Mouse (Mus musculus) large intestine, adult 2 months (tissue): ENCODE measurements around the gene Lilr4b. TPM values are rescaled to one million over a fixed set of nuclear protein-coding genes. Genes with fewer than 3 reads are reported as not detected.
"Not testable (repeated sequence)": the region's sequence is repeated elsewhere in the genome, so short reads cannot be mapped to it uniquely, and the experiment has no call there.

Source experiments
- DNase-seq: peaks from one replicate; pipeline ENCODE4 v3.0.0-alpha.2; 2012; ENCODE audit warnings: low read depth, low spot score
- WGBS: fragments of 180-500 bp; shearing (Covaris S2); methylation state at CpG from one replicate; pipeline ENCODE4 v1.1.7; 2018; 5-methylcytosine and 5-hydroxymethylcytosine counted together
- polyA plus RNA-seq: library from polyadenylated mRNA; depleted of rRNA; stranded (reverse); fragments of >200 nt; gene quantifications from 2 replicates; pipeline ENCODE4 v1.2.3, GENCODE M21; 2012; rRNA removed

Gene Lilr4b
- polyA plus RNA-seq, result 1.4 and 3.5 TPM in 2 replicates

- DNase-seq, result not testable (repeated sequence)
- 87% methylated on average over 1 of the region's 3 CpGs for WGBS
These were observed at the start of gene Lilr4b, which contains the start of gene Gm49339 for GRCm38 (mm10) chr10:51480397-51480796. Gene Lilr4b (plus strand): TSS chr10:51480632. Gene Gm49339 (plus strand): TSS chr10:51480612.

GRCm38 (mm10) chr10:51432940-51433339 is 47.5 kb upstream of the Lilr4b start:
- no peak for DNase-seq

GRCm38 (mm10) chr10:51435684-51436083 is 44.7 kb upstream of the Lilr4b start:
- 53% methylated on average over 3 of the region's 3 CpGs for WGBS

GRCm38 (mm10) chr10:51451610-51452009 is 28.8 kb upstream of the Lilr4b start:
- WGBS, result 54% methylated on average over 4 of the region's 4 CpGs
- DNase-seq, result no peak

More at GRCm38 (mm10) chr10:51435684-51436083, 44.7 kb upstream of the Lilr4b start:
- no peak for DNase-seq

GRCm38 (mm10) chr10:51453616-51454298 is 26.7 kb upstream of the Lilr4b start:
- 66% methylated on average over 1 of the region's 1 CpGs for WGBS
- DNase-seq, result no peak

- DNase-seq, result no peak
- whole genome bisulfite sequencing, result 15% methylated on average over 1 of the region's 1 CpGs
These were observed 26.1 kb upstream of the Lilr4b start for GRCm38 (mm10) chr10:51454365-51454764.

GRCm38 (mm10) chr10:51455762-51456161 is 24.7 kb upstream of the Lilr4b start:
- DNase-seq, result no peak
- 67% methylated on average over 1 of the region's 1 CpGs for WGBS

- no peak for DNase-seq
- 66% methylated on average over 4 of the region's 4 CpGs for WGBS
These were observed 24.1 kb upstream of the Lilr4b start for GRCm38 (mm10) chr10:51456369-51456768.

- DNase-seq, result not testable (repeated sequence)
- 53% methylated on average over 4 of the region's 4 CpGs for WGBS
These were observed 16.6 kb upstream of the Lilr4b start for GRCm38 (mm10) chr10:51463800-51464199.

- DNase-seq, result not testable (repeated sequence)
- no CpG with 5 or more reads among the region's 2 CpGs for WGBS
These were observed 10.3 kb downstream of the Lilr4b start, which contains the start of gene Lilrb4a for GRCm38 (mm10) chr10:51490691-51491090. Gene Lilrb4a (plus strand): TSS chr10:51490956.

- no peak for DNase-seq
These were observed 39.6 kb downstream of the Lilr4b start for GRCm38 (mm10) chr10:51520021-51520420.

- no peak for DNase-seq
These were observed 41.0 kb downstream of the Lilr4b start for GRCm38 (mm10) chr10:51521453-51521852.

GRCm38 (mm10) chr10:51526090-51526489 is 45.7 kb downstream of the Lilr4b start:
- DNase-seq, result no peak
- 60% methylated on average over 7 of the region's 7 CpGs for WGBS

- WGBS, result 74% methylated on average over 4 of the region's 4 CpGs
- no peak for DNase-seq
These were observed 46.2 kb downstream of the Lilr4b start for GRCm38 (mm10) chr10:51526633-51527032.

GRCm38 (mm10) chr10:51528840-51529434 is 48.5 kb downstream of the Lilr4b start:
- WGBS, result 52% methylated on average over 8 of the region's 8 CpGs
- DNase-seq, result no peak

GRCm38 (mm10) chr10:51529497-51529896 is 49.1 kb downstream of the Lilr4b start:
- DNase-seq, result no peak

GRCm38 (mm10) chr10:51530813-51531212 is 50.4 kb downstream of the Lilr4b start:
- WGBS, result 82% methylated on average over 7 of the region's 7 CpGs
- no peak for DNase-seq

More at GRCm38 (mm10) chr10:51529497-51529896, 49.1 kb downstream of the Lilr4b start:
- 72% methylated on average over 3 of the region's 3 CpGs for WGBS
